Mouse (Mus musculus) spleen, embryonic (tissue): ENCODE measurements around the gene Gtf3c5.

Experiments used
- CTCF ChIA-PET: fragments of 350-600 bp; sonication (Branson Sonifier 250); formaldehyde crosslinking; loops from one replicate; lab custom pipeline; 2022; lab: Charles Lee

Gene Gtf3c5

GRCm38 (mm10) chr2:28576815-28577214, 6.7 kb downstream of the Gtf3c5 start:
- CTCF ChIA-PET, result no interaction called here

- CTCF ChIA-PET, result no interaction called here
Observed at GRCm38 (mm10) chr2:28575341-28575740, 8.2 kb downstream of the Gtf3c5 start.

- CTCF ChIA-PET, result no interaction called here
Observed at GRCm38 (mm10) chr2:28569903-28570302, 13.6 kb downstream of the Gtf3c5 start.

- CTCF ChIA-PET, result no interaction called here
Observed at GRCm38 (mm10) chr2:28566545-28566944, 17.0 kb downstream of the Gtf3c5 start.

- CTCF ChIA-PET, result no interaction called here
Observed at GRCm38 (mm10) chr2:28564380-28564779, 19.2 kb downstream of the Gtf3c5 start.

GRCm38 (mm10) chr2:28563830-28564229, 19.7 kb downstream of the Gtf3c5 start:
- CTCF ChIA-PET, result interaction anchor here (0.7 kb wide), 1 partner anchor 16 kb away, joined by 15 read pairs; no protein-coding TSS in a partner anchor

GRCm38 (mm10) chr2:28563303-28563702, 20.2 kb downstream of the Gtf3c5 start, which contains the start of gene Cel:
TSS of gene Cel (minus strand) at chr2:28563403.
- CTCF ChIA-PET, result interaction anchor here (0.7 kb wide), 1 partner anchor 16 kb away, joined by 15 read pairs; no protein-coding TSS in a partner anchor

- CTCF ChIA-PET, result no interaction called here
Observed at GRCm38 (mm10) chr2:28557452-28557851, 26.1 kb downstream of the Gtf3c5 start.

- CTCF ChIA-PET, result no interaction called here
Observed at GRCm38 (mm10) chr2:28552301-28552700, 31.2 kb downstream of the Gtf3c5 start.

- CTCF ChIA-PET, result interaction anchor here (0.6 to 4.2 kb wide), 4 partner anchors 24 to 171 kb away, joined by 3 to 35 read pairs (median 8); partner anchors contain the start of gene Ralgds
Observed at GRCm38 (mm10) chr2:28549157-28549556, 34.4 kb downstream of the Gtf3c5 start.

GRCm38 (mm10) chr2:28547237-28548172, 36.0 kb downstream of the Gtf3c5 start:
- CTCF ChIA-PET, result interaction anchor here (0.6 to 4.2 kb wide), 7 partner anchors 14 to 482 kb away, joined by 3 to 35 read pairs (median 5); partner anchors contain the start of gene Ralgds

GRCm38 (mm10) chr2:28546560-28546959, 37.0 kb downstream of the Gtf3c5 start:
- CTCF ChIA-PET, result interaction anchor here (2.5 to 4.2 kb wide), 2 partner anchors 21 to 30 kb away, joined by 7 to 35 read pairs; no protein-coding TSS in a partner anchor

- CTCF ChIA-PET, result interaction anchor here (1.0 to 4.2 kb wide), 2 partner anchors 29 to 33 kb away, joined by 5 to 35 read pairs; partner anchors contain the start of gene Ralgds
Observed at GRCm38 (mm10) chr2:28545976-28546375, 37.6 kb downstream of the Gtf3c5 start.

- CTCF ChIA-PET, result no interaction called here
Observed at GRCm38 (mm10) chr2:28543894-28544293, 39.7 kb downstream of the Gtf3c5 start.

- CTCF ChIA-PET, result interaction anchor here (0.7 kb wide), 1 partner anchor 22 kb away, joined by 5 read pairs; no protein-coding TSS in a partner anchor
Observed at GRCm38 (mm10) chr2:28540587-28541227, 42.8 kb downstream of the Gtf3c5 start.

- CTCF ChIA-PET, result no interaction called here
Observed at GRCm38 (mm10) chr2:28539949-28540348, 43.6 kb downstream of the Gtf3c5 start.

- CTCF ChIA-PET, result interaction anchor here (0.6 to 1.0 kb wide), 2 partner anchors 13 to 83 kb away, joined by 3 to 9 read pairs; no protein-coding TSS in a partner anchor
Observed at GRCm38 (mm10) chr2:28539206-28539605, 44.3 kb downstream of the Gtf3c5 start.

GRCm38 (mm10) chr2:28538817-28539128, 44.8 kb downstream of the Gtf3c5 start:
- CTCF ChIA-PET, result interaction anchor here (0.6 to 1.0 kb wide), 2 partner anchors 13 to 84 kb away, joined by 3 to 9 read pairs; no protein-coding TSS in a partner anchor

- CTCF ChIA-PET, result interaction anchor here (0.6 to 1.0 kb wide), 2 partner anchors 12 to 84 kb away, joined by 3 to 9 read pairs; no protein-coding TSS in a partner anchor
Observed at GRCm38 (mm10) chr2:28537995-28538816, 45.3 kb downstream of the Gtf3c5 start.

- CTCF ChIA-PET, result no interaction called here
Observed at GRCm38 (mm10) chr2:28537634-28537920, 46.0 kb downstream of the Gtf3c5 start.
